Mouse (Mus musculus) myocyte (in vitro differentiated cells): ENCODE data around the gene Rbm44. TPM values are rescaled to one million over a fixed set of nuclear protein-coding genes. Genes with fewer than 3 reads are reported as not detected.

Experiments
- H3K27me3 ChIP-seq: one replicate; pipeline ENCODE4 v1.6.1; 2011; ENCODE audit not compliant: control insufficient read depth, insufficient read depth, insufficient read length
- H3K36me3 ChIP-seq: one replicate; pipeline ENCODE4 v1.6.1; 2011; ENCODE audit not compliant: control insufficient read depth, insufficient read depth
- H3K4me2 ChIP-seq: one replicate; pipeline ENCODE4 v1.6.1; 2011; ENCODE audit warnings: low read depth, control low read depth
- H3K4me3 ChIP-seq: one replicate; pipeline ENCODE4 v1.5.1; 2011; ENCODE audit warnings: mild to moderate bottlenecking, control low read depth, moderate library complexity
- H3K79me2 ChIP-seq: one replicate; pipeline ENCODE4 v1.6.1; 2011; ENCODE audit not compliant: control insufficient read depth, insufficient read depth
- H3ac ChIP-seq: one replicate; pipeline ENCODE4 v1.6.1; 2011; ENCODE audit not compliant: control insufficient read depth, insufficient read length
- CEBPB ChIP-seq: IDR thresholded peaks from 2 replicates; pipeline ENCODE4 v1.6.1; 2011; ENCODE audit warnings: mild to moderate bottlenecking, moderate library complexity; ENCODE audit not compliant: poor library complexity, insufficient read depth, severe bottlenecking
- E2F4 ChIP-seq: IDR thresholded peaks from one replicate; pipeline ENCODE4 v1.6.1; 2011; ENCODE audit warnings: mild to moderate bottlenecking, control low read depth, moderate library complexity; ENCODE audit not compliant: insufficient read depth
- MAX ChIP-seq: IDR thresholded peaks from one replicate; pipeline ENCODE4 v1.6.1; 2011; ENCODE audit warnings: low read depth, mild to moderate bottlenecking, control low read depth
- MYOD1 ChIP-seq, 3 experiments: IDR thresholded peaks; one replicate each; pipeline ENCODE4 v1.6.1; 2011; ENCODE audit warnings: control low read depth in 2 of 3, low read depth in 2 of 3, mild to moderate bottlenecking in 2 of 3, moderate library complexity in 1 of 3; ENCODE audit not compliant: insufficient read length in 2 of 3, control insufficient read depth in 1 of 3
- MYOG ChIP-seq, 3 experiments: IDR thresholded peaks; one replicate each; pipeline ENCODE4 v1.6.1; 2011; ENCODE audit warnings: control low read depth in 2 of 3, low read depth in 2 of 3, mild to moderate bottlenecking in 2 of 3; ENCODE audit not compliant: insufficient read length in 2 of 3, control insufficient read depth in 1 of 3, insufficient read depth in 1 of 3
- POLR2A ChIP-seq: IDR thresholded peaks from one replicate; pipeline ENCODE4 v1.6.1; 2011; ENCODE audit warnings: low read depth, mild to moderate bottlenecking, control low read depth, moderate library complexity; ENCODE audit not compliant: insufficient read length
- POLR2AphosphoS2 ChIP-seq: IDR thresholded peaks from one replicate; pipeline ENCODE4 v1.6.1; 2011; ENCODE audit warnings: low read depth, control low read depth; ENCODE audit not compliant: insufficient read length
- REST ChIP-seq: IDR thresholded peaks from one replicate; pipeline ENCODE4 v1.6.1; 2011; ENCODE audit warnings: mild to moderate bottlenecking, control low read depth, moderate library complexity; ENCODE audit not compliant: insufficient read depth, insufficient read length
- SRF ChIP-seq: IDR thresholded peaks from one replicate; pipeline ENCODE4 v1.6.1; 2011; ENCODE audit warnings: low read depth; ENCODE audit not compliant: control insufficient read depth, insufficient read length
- TCF12 ChIP-seq: IDR thresholded peaks from one replicate; pipeline ENCODE4 v1.6.1; 2011; ENCODE audit warnings: mild to moderate bottlenecking, control low read depth; ENCODE audit not compliant: poor library complexity, insufficient read depth, severe bottlenecking
- TCF3 ChIP-seq: IDR thresholded peaks from one replicate; pipeline ENCODE4 v1.6.1; 2011; ENCODE audit warnings: low read depth, control low read depth; ENCODE audit not compliant: insufficient read length
- USF1 ChIP-seq: IDR thresholded peaks from one replicate; pipeline ENCODE4 v1.6.1; 2011; ENCODE audit warnings: low read depth, mild to moderate bottlenecking, control low read depth, moderate library complexity
- polyA plus RNA-seq: library from polyadenylated mRNA; unstranded; fragments of >200 nt; fragmentation: generic; extraction: Trizol; gene quantifications from one replicate; pipeline ENCODE4 v1.2.1, GENCODE M21; 2012; ENCODE audit warnings: missing spikeins

The Rbm44 gene
- polyA plus RNA-seq, 1 experiment, result not detected

- TF ChIP-seq POLR2A, result no peak
- no peak for TF ChIP-seq TCF12
- TF ChIP-seq MYOD1 (IDR thresholded peaks at IDR 0.05; ENCODE audit: control insufficient read depth in 1 of 3, insufficient read length in 2 of 3, low read depth in 2 of 3), result no peak
- TF ChIP-seq E2F4, result no peak
- TF ChIP-seq REST, result no peak
- TF ChIP-seq POLR2AphosphoS2, result no peak
- no peak for TF ChIP-seq TCF3
- no peak for TF ChIP-seq MYOG (IDR thresholded peaks at IDR 0.05; ENCODE audit: control insufficient read depth in 1 of 3, insufficient read depth in 1 of 3, insufficient read length in 2 of 3, low read depth in 2 of 3)
- TF ChIP-seq CEBPB, result no peak
- no peak for TF ChIP-seq MAX
- TF ChIP-seq SRF, result no peak
- TF ChIP-seq USF1, result no peak
- Histone ChIP-seq H3K36me3 (no peaks in the 10 kb centered on the region), H3K4me2 (no peak overlapping the region), H3K27me3 (no peaks in the 10 kb centered on the region), H3ac (no peak overlapping the region), H3K4me3 (no peak overlapping the region), H3K79me2 (no peaks in the 10 kb centered on the region)
Observed at GRCm38 (mm10) chr1:91204221-91204765, 59.4 kb downstream of the Rbm44 start.

DNA sequence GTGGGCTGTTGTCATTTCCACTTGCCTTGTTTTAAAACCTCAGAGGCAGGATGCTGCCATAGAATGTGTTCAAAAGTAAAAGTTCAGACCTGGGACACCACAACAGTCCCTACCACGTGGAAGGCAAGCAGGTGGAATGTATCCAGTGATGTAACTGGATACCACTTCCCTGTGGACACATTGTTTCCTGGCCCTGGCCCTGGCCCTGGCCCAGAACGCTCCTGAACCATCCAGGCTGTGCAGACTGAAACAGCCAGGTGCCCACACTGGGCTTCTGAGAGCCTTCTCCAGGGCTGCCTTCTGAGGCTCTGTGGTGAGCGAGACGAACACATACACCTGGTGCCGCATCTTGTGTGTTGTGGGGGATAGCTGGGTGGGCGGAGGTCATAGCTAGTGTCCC lies 60.8 kb downstream of the Rbm44 start:
- TF ChIP-seq E2F4 (no peak), MYOD1 (IDR thresholded peaks at IDR 0.05; ENCODE audit: control insufficient read depth in 1 of 3, insufficient read length in 2 of 3, low read depth in 2 of 3) (peak in 1 of 3 experiments; percentile 0), USF1 (no peak), CEBPB (no peak)
- Histone ChIP-seq H3K27me3 (no peaks in the 10 kb centered on the region), H3K79me2 (no peaks in the 10 kb centered on the region), H3K4me2 (no peak overlapping the region), H3K36me3 (no peaks in the 10 kb centered on the region), H3ac (no peak overlapping the region), H3K4me3 (no peak overlapping the region)

DNA sequence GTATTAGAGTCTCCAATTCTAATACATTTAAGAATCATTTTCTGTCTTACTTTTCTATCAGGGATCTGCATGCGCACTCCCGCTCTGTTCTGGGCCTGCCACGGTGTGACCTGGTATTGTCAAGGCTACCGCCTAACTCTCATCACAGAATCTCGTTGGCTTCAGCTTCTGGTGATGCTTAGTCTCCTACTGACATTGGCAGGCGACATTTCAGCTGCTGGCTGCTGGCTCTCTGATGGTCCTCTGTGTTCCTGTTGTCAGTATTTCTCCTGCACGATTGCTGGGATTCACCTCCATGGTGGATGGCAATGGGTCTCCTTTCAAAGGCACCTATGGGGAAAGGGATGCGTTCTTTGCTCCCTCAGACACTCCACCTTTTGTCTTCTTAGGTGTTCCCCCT lies 61.4 kb downstream of the Rbm44 start:
- no peaks in the 10 kb centered on the region for H3K36me3 ChIP-seq
- no peak overlapping the region for H3K4me3 ChIP-seq
- H3K4me2 ChIP-seq, result no peak overlapping the region
- H3K79me2 ChIP-seq, result no peaks in the 10 kb centered on the region
- no peak overlapping the region for H3ac ChIP-seq
- no peaks in the 10 kb centered on the region for H3K27me3 ChIP-seq
- TF ChIP-seq USF1 (no peak), E2F4 (no peak), POLR2A (no peak), REST (no peak), MYOD1 (IDR thresholded peaks at IDR 0.05; ENCODE audit: control insufficient read depth in 1 of 3, insufficient read length in 2 of 3, low read depth in 2 of 3) (no peak), MAX (no peak), TCF3 (no peak), MYOG (IDR thresholded peaks at IDR 0.05; ENCODE audit: control insufficient read depth in 1 of 3, insufficient read depth in 1 of 3, insufficient read length in 2 of 3, low read depth in 2 of 3) (no peak), SRF (no peak), TCF12 (no peak), POLR2AphosphoS2 (no peak), CEBPB (no peak)

- Histone ChIP-seq H3ac (no peak overlapping the region), H3K27me3 (no peaks in the 10 kb centered on the region), H3K4me2 (no peak overlapping the region), H3K4me3 (no peak overlapping the region), H3K79me2 (no peaks in the 10 kb centered on the region), H3K36me3 (no peaks in the 10 kb centered on the region)
- TF ChIP-seq CEBPB (no peak), USF1 (no peak), E2F4 (no peak), POLR2A (no peak), POLR2AphosphoS2 (no peak), SRF (no peak), TCF3 (no peak), MYOG (IDR thresholded peaks at IDR 0.05; ENCODE audit: control insufficient read depth in 1 of 3, insufficient read depth in 1 of 3, insufficient read length in 2 of 3, low read depth in 2 of 3) (no peak), MYOD1 (IDR thresholded peaks at IDR 0.05; ENCODE audit: control insufficient read depth in 1 of 3, insufficient read length in 2 of 3, low read depth in 2 of 3) (no peak), TCF12 (no peak), MAX (no peak), REST (no peak)
Observed at GRCm38 (mm10) chr1:91206873-91207272, 62.0 kb downstream of the Rbm44 start.

- H3K4me2 ChIP-seq, result no peak overlapping the region
- H3K4me3 ChIP-seq, result no peak overlapping the region
- TF ChIP-seq MYOD1 (IDR thresholded peaks at IDR 0.05; ENCODE audit: control insufficient read depth in 1 of 3, insufficient read length in 2 of 3, low read depth in 2 of 3) (no peak), CEBPB (peak; percentile 53; the same call in 1 of the 2 replicates), USF1 (peak; percentile 11)
Observed at GRCm38 (mm10) chr1:91207334-91208074, 62.6 kb downstream of the Rbm44 start.

More at GRCm38 (mm10) chr1:91207334-91208074, 62.6 kb downstream of the Rbm44 start:
- H3K36me3 ChIP-seq, result no peaks in the 10 kb centered on the region
- H3K79me2 ChIP-seq, result no peaks in the 10 kb centered on the region
- no peak overlapping the region for H3ac ChIP-seq
- no peaks in the 10 kb centered on the region for H3K27me3 ChIP-seq
